Mouse (Mus musculus) liver, postnatal 0 days (tissue): ENCODE data around the gene Ncdn. TPM values are rescaled to one million over a fixed set of nuclear protein-coding genes. Genes with fewer than 3 reads are reported as not detected.

Experiments used
- ATAC-seq: fragments of 200-750 bp; cut with Nextera tagmentation; 2 replicates; pipeline ENCODE4 v1.8.0; 2017; ENCODE audit warnings: mild to moderate bottlenecking, moderate library complexity
- DNase-seq: peaks from one replicate; pipeline ENCODE4 v3.0.0-alpha.2; 2016
- H3K27ac ChIP-seq: fragments of 300-500 bp; sonication (generic); 2 replicates; pipeline ENCODE4 v1.5.1; 2014; ENCODE audit warnings: antibody characterized with exemption, moderate library complexity, mild to moderate bottlenecking, low read depth
- H3K27me3 ChIP-seq: fragments of 300-500 bp; sonication (generic); 2 replicates; pipeline ENCODE4 v1.6.1; 2014; ENCODE audit warnings: low read length, control low read depth, mixed read lengths; ENCODE audit not compliant: insufficient read depth
- H3K36me3 ChIP-seq: fragments of 300-500 bp; sonication (generic); replicated peaks from 2 replicates; pipeline ENCODE4 v1.6.1; 2014; ENCODE audit warnings: mild to moderate bottlenecking, control low read depth, low read length, moderate library complexity, mixed read lengths; ENCODE audit not compliant: insufficient read depth
- H3K4me1 ChIP-seq: fragments of 300-500 bp; sonication (generic); 2 replicates; pipeline ENCODE4 v1.6.1; 2014; ENCODE audit warnings: antibody characterized with exemption, mild to moderate bottlenecking, control low read depth; ENCODE audit not compliant: insufficient read depth
- H3K4me2 ChIP-seq: fragments of 300-500 bp; sonication (generic); 2 replicates; pipeline ENCODE4 v1.6.1; 2014; ENCODE audit warnings: low read depth, mild to moderate bottlenecking, low read length, moderate library complexity, mixed read lengths
- H3K4me3 ChIP-seq: fragments of 300-500 bp; sonication (generic); 2 replicates; pipeline ENCODE4 v1.5.1; 2014; ENCODE audit warnings: low read depth, low read length
- H3K9ac ChIP-seq: fragments of 300-500 bp; sonication (generic); replicated peaks from 2 replicates; pipeline ENCODE4 v1.6.1; 2014; ENCODE audit warnings: mild to moderate bottlenecking, moderate library complexity
- H3K9me3 ChIP-seq: fragments of 300-500 bp; sonication (generic); 2 replicates; pipeline ENCODE4 v1.6.1; 2016; ENCODE audit warnings: mild to moderate bottlenecking, control low read depth, low read length, mixed read lengths
- CTCF ChIP-seq: sonication (generic); IDR thresholded peaks from 2 replicates; pipeline ENCODE4 v1.5.1; 2016; ENCODE audit warnings: antibody characterized with exemption, low read depth
- EP300 ChIP-seq: IDR thresholded peaks from 2 replicates; pipeline ENCODE4 v1.6.1; 2016; ENCODE audit warnings: antibody characterized with exemption, low read depth, mild to moderate bottlenecking
- WGBS: fragments of 180-500 bp; shearing (Covaris S2); extraction: QIAGEN DNeasy Blood & Tissue Kit; methylation state at CpG from one replicate; pipeline ENCODE4 v1.1.7; 2014; ENCODE audit not compliant: insufficient replicate concordance; 5-methylcytosine and 5-hydroxymethylcytosine counted together
- polyA plus RNA-seq: library from polyadenylated mRNA; unstranded; fragments of >200 nt; fragmentation: Nextera tagmentation; extraction: Ambion mirVana; gene quantifications from 2 replicates; pipeline ENCODE4 v1.2.1, GENCODE M21; 2015

The Ncdn gene
- polyA plus RNA-seq, 1 experiment from 2014 or later: 4.2 TPM

DNA sequence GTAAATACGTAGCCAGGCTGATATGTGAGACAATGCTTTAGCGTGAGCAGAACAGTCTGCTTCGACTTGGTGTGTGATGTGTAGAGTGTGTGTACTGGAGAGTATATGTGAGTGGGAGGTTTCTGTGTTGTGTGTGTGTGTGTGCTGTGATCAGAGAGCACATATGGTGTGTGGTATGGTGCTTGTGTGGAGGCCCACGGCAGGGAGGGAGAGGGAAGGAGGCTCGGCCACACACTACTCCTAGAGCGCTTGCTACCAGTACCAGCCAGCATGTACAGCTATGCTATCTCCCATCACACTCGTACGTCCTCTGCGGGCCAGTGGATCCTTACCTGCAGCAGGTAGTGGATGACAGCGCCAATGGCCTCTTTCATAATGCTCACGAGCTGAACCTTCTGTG, 3.7 kb downstream of the Ncdn start:
- Histone ChIP-seq H3K4me2 (no peak overlapping the region), H3K4me1 (peaks cover 14% of the 10 kb centered on the region), H3K36me3 (peaks cover 30% of the 10 kb centered on the region), H3K9ac (no peak overlapping the region), H3K27ac (no peak overlapping the region), H3K4me3 (no peak overlapping the region), H3K27me3 (no peaks in the 10 kb centered on the region), H3K9me3 (no peaks in the 10 kb centered on the region)
- DNase-seq (no peak), ATAC-seq (no peak)
- WGBS: 87% methylated on average over 11 of the region's 11 CpGs
- TF ChIP-seq CTCF: no peak
- TF ChIP-seq EP300: no peak

DNA sequence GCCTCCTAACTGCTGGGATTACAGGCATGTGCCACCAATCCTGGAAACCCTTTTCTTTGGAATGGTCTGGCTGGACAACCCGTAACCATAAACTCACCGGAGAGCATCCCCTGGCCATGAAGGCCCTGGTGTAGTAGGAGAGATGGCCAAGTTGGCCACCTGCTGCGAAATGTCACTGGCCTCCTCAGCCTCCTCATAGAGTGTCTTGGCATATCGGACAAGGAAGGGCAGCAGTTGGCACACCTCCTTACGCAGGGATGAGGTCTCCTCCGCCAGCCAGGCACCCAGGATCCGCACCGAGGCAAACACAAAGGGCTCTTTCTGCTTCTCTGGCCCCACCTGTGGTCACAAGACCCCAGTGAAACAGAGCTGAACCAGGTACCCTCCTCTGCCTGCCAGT, 4.9 kb downstream of the Ncdn start:
- Histone ChIP-seq H3K4me3 (no peak overlapping the region), H3K9ac (no peak overlapping the region), H3K4me1 (peaks cover 11% of the 10 kb centered on the region), H3K9me3 (no peaks in the 10 kb centered on the region), H3K27ac (no peak overlapping the region), H3K27me3 (no peaks in the 10 kb centered on the region), H3K36me3 (peaks cover 36% of the 10 kb centered on the region), H3K4me2 (no peak overlapping the region)
- ATAC-seq: no peak
- 93% methylated on average over 8 of the region's 8 CpGs for WGBS
- TF ChIP-seq EP300 (no peak), CTCF (no peak)
- no peak for DNase-seq

DNA sequence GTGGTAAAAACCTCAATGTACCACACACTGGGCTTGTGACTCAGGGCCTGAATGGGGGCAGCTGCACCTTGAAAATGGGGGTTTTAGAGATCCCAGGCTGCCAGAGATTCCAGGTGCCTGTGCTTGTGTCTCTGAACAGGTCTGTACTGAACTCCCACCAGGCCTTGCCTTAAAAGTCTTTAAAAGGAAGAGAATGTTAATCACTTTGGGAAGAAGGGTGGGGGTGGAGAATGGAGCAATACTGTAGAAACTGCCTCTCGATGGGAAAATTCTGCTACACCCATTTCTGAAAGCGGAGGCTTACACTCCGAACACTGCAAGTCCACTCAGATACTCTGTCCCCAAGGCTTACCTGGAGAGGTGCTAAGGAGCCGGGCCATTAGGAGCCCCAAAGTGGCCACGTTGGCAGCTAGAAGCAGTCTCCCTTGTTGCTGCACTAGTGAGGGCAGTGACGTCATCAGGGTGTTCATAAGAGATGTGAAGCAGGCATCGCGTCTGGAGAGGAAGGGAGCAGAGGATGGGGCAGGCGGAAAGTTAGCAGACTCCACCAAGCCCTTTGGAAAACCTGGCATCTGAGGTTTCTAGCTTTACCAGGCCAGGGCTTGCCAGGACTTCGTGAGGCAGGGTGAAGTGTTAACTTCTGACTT, 6.9 kb downstream of the Ncdn start:
- DNase-seq (no peak), ATAC-seq (no peak)
- no peak overlapping the region for H3K9ac ChIP-seq
- H3K36me3 ChIP-seq: peaks cover 36% of the 10 kb centered on the region
- no peak overlapping the region for H3K4me2 ChIP-seq
- TF ChIP-seq EP300: no peak
- no peak for TF ChIP-seq CTCF
- H3K27me3 ChIP-seq: no peaks in the 10 kb centered on the region
- no peaks in the 10 kb centered on the region for H3K9me3 ChIP-seq
- WGBS: 85% methylated on average over 10 of the region's 10 CpGs
- H3K27ac ChIP-seq: no peak overlapping the region
- H3K4me1 ChIP-seq: no peaks in the 10 kb centered on the region
- H3K4me3 ChIP-seq: no peak overlapping the region

DNA sequence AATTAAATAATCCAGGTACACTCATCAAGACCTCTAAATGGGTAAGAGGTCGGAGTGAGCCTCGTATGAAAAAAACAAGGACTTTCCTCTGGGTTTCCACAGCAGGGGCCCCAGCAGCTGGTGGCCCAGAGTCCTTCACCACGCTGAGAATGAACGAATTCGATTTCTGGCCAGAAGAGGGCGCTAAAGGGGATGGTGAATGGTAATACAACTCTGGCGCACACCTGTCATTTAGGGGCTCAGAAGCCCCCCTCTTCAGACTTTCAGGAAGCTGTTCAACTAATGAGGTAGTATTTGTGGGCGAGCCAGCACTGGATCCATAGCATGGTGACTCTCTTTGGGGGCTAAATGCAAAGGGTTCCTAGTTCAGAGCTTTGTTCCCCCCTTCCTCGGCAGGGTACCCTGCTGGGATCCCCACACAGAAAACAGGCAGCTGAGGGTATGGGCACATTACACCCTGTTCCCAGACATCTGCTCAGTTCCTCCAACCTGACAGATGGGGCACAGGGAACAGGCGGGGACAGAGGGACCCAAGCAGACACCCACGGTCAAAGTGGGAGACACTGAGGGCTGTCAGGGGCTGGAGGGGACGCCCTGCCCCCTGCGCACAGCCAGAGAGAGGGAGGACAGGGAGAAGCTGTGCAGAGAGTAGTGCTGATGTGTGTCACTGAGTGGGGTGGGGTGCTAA, 7.6 kb downstream of the Ncdn start:
- ATAC-seq (no peak), DNase-seq (peak; percentile 69)
- Histone ChIP-seq H3K9ac (no peak overlapping the region), H3K27ac (no peak overlapping the region), H3K27me3 (no peaks in the 10 kb centered on the region), H3K36me3 (peaks cover 36% of the 10 kb centered on the region), H3K4me3 (no peak overlapping the region), H3K4me1 (no peaks in the 10 kb centered on the region), H3K9me3 (no peaks in the 10 kb centered on the region), H3K4me2 (no peak overlapping the region)
- TF ChIP-seq CTCF: peak; percentile 73
- no peak for TF ChIP-seq EP300
- 47% methylated on average over 13 of the region's 13 CpGs for WGBS

DNA sequence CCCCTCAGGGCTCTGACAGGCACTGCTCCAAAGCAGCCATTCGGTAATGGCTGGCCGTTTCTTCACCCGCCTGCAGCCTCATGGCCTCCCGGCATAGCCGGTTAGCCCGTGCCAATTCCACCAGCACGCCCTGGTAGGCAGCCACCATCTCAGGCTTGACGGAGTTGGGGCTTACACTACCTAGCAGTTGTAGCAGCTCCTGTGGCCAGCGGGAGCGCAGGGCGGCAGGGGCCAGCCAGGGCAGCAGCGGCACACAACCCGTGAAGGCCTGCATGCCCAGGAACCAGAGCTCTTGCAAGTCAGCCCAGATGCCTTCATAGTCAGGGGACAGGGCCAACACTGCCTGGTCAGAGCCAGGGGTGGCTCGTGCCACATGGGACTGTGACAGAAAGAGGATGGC, 8.4 kb downstream of the Ncdn start:
- no peaks in the 10 kb centered on the region for H3K9me3 ChIP-seq
- WGBS: 93% methylated on average over 14 of the region's 14 CpGs
- no peak overlapping the region for H3K9ac ChIP-seq
- H3K4me3 ChIP-seq: no peak overlapping the region
- no peak overlapping the region for H3K4me2 ChIP-seq
- H3K4me1 ChIP-seq: no peaks in the 10 kb centered on the region
- H3K27me3 ChIP-seq: no peaks in the 10 kb centered on the region; the same call in 1 of the 2 replicates
- ATAC-seq (no peak), DNase-seq (no peak)
- H3K27ac ChIP-seq: no peak overlapping the region
- peaks cover 34% of the 10 kb centered on the region for H3K36me3 ChIP-seq
- no peak for TF ChIP-seq EP300
- TF ChIP-seq CTCF: no peak

DNA sequence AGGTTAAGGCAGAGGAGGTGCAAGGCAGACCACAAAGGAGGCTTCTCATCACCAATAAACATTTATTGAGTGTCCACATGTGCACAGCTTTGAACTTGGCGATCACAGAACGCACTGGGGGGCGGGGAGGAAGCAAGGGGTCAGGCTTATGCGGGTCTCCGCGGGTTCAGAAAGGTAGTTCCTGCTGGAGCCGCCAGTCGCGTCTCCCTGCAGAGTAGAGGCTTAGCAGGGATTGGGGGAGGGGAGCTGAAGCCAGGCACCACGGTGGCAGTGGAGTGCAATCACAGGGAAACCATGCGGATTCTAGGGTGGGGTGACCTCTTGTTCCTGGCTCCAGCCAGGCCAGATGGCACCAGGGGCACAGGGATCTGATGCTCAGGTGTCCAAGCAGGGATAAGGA, 9.5 kb downstream of the Ncdn start:
- no peak for DNase-seq
- Histone ChIP-seq H3K27ac (no peak overlapping the region), H3K27me3 (peaks cover 5% of the 10 kb centered on the region; the same call in 1 of the 2 replicates), H3K4me2 (no peak overlapping the region), H3K9ac (no peak overlapping the region), H3K9me3 (no peaks in the 10 kb centered on the region), H3K36me3 (peaks cover 32% of the 10 kb centered on the region), H3K4me1 (no peaks in the 10 kb centered on the region), H3K4me3 (no peak overlapping the region)
- 44% methylated on average over 11 of the region's 11 CpGs for WGBS
- no peak for TF ChIP-seq CTCF
- ATAC-seq: no peak
